Mouse (Mus musculus) adrenal gland, postnatal 25 days (tissue): Measurements from ENCODE around the gene Arhgef15. TPM values are rescaled to one million over a fixed set of nuclear protein-coding genes. Genes with fewer than 3 reads are reported as not detected.

ENCODE experiments used
- DNase-seq: peaks from one replicate; pipeline ENCODE4 v3.0.0; 2021; ENCODE audit warnings: mixed read lengths
- total RNA-seq: library from RNA; stranded (reverse); gene quantifications from 2 replicates; pipeline ENCODE4 v1.2.3, GENCODE M21; 2021

The Arhgef15 gene
- total RNA-seq, 1 experiment from 2014 or later: 23.4 TPM

DNA sequence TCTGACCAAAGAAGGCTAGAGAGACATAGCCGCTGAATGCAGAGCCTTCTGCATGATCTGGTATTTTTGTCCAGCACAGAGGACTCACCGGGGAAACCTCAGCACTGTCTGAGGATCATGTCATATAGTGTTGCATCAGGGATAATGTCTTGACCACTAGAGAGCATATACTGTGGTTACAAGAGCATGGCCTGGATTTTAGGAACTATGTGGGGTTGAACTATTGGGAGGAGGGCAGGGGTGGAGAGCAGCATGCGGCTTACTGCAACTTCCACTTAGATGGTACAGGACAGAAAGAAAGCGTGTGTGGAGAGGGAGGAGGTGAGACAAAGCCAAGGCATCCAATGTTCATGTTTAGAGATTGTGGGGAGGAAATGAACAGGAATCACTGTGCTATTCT is 42.7 kb downstream of the Arhgef15 start:
- DNase-seq: no peak

DNA sequence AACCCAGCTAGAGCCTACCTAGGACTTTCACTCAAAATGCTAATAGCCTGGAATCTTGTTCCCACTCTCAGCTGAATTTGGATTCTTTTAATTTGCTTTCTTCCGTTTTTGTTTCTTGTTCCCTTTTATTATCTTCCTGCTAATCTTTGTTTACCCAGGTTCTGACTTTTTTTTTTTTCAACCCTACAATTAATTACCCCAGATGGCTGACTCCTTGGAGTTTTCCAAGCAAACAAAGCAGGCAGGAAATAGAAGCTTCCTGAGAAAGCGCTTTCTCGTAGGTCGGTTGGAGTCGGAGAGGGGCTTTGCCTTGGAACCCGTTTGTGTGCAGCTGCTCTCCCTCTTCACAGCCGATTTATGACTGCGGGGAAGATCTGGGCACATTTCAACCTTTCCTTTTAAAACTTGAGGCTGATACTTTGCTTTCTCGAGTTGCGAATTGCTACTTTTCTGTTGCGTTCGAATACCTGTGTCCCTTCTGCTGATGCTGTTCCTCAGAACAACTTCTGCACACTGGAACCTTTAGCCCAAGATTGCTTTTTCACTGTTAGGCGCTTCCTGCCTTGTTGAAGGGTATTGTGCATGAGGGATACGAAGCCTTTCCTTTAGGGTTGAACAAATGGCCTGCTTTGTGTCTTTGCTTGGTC is 45.6 kb downstream of the Arhgef15 start:
- no peak for DNase-seq

DNA sequence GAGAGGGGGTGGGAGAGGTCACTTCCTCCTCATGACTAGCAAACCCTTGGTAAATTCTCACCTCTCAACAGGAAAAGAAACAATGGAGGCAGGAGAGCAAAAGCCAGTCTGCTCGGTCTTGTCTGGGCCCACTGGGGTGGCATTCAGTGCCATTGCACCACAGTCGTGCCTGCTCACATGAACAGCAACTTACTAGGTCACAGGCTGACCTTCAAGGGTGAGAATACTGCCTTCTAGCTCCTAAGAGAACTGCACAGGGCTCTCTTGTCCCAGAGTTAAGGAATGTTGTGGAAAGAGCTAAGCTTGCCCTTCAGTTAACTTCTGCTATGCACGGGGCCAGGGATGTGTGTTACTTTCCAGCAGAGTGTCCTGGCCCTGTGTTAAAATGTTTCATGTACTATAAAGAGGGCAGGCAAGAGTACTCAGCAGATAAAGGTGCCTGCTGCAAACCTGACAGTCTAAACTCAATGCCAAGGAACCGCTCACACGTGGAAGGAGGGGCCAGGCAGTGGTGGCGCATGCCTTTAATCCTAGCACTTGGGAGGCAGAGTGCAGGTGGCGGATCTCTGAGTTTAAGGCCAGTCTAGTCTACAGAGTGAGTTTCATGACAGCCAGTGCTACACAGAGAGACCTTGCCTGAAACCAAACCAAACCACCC is 48.3 kb downstream of the Arhgef15 start:
- no peak for DNase-seq

DNA sequence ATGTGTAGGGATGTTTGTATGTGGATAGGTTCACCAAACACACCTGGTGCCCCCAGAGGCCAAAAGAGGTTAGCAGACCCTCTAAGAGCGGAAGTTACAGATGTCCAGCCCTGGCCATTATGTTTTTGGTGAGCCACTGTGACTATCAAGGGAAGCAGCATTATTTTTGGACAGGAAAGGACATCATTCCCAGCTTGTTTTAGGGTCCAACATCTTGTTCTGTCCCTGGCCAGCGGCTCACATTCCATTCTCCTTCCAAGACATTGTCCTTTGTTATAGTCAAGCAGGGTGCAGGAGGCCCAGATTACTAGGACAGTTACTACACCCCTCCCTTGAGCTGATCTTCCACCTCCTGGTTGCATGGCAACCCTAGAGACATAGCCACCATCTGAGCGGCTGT is 50.0 kb downstream of the Arhgef15 start:
- DNase-seq: no peak

DNA sequence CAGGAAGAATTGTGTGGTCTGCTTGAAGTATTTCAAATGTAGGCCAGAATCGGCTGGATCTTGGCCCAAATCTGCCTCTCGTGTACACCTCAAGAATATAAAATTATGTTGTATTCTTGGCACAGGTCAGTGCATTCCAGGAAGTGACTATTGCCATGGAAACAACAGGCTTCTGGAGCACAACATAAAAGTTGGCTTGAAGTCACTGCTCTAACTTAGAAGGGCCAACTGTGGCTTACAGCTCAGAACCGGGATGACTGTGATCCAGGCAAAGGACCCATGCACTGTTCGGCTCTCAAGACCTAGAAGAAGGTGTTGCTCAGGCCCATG is 50.9 kb downstream of the Arhgef15 start:
- no peak for DNase-seq

DNA sequence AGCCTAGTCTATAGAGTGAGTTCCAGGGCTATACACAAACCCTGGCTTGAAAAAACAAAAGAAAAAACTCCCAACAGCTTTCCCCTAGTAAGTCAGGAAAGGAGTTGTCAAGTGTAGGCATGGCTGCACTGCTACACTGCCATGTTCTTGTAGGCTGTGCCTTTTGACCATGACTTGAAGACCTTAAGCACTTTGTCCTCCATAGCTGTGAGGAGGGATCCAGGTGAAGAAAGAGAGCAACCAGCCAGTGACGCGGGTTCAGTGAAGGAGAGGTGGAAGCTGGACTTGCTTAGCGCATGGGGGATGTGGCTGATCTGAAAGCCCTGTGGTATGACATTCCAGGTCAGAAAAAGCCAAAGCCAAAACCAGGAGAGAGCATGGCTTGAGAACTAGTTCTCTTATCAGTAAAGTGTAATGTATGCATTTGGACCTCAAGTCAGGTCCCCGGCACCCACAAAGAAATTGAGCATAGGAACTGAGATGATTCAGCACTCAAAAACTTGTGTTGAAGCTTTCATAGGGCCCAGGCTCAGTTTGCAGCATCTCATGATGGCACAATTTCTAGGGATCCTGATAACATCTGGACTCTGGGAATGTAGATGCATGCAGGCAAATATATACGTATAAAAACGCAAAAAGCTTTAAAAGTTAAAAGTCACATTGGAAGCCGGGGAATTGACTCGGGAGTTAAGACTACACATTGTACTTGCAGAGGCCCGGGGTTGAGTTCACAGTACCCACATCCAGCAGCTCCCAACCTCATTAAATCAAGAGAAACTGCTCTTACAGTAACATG is 51.4 kb downstream of the Arhgef15 start:
- no peak for DNase-seq

DNA sequence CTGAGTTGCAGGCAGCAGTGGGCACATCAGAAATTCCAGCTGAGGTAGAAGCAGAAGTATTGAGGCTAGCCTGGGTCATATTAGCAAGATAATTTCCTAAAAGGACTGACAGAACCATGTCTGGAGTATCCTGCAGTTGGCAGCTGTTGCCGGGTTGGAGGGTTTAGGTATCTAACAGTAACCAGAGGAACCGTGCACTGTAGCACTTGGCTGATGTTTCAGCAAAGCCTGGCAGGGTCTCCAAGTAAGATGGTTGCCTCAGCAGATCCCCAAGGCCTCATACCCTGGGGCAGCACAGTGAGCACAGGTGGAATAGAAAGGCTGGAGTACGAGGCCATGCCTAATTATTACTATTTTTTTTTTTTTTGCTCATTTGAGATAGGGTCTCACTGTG is 52.1 kb downstream of the Arhgef15 start:
- DNase-seq: no peak

DNA sequence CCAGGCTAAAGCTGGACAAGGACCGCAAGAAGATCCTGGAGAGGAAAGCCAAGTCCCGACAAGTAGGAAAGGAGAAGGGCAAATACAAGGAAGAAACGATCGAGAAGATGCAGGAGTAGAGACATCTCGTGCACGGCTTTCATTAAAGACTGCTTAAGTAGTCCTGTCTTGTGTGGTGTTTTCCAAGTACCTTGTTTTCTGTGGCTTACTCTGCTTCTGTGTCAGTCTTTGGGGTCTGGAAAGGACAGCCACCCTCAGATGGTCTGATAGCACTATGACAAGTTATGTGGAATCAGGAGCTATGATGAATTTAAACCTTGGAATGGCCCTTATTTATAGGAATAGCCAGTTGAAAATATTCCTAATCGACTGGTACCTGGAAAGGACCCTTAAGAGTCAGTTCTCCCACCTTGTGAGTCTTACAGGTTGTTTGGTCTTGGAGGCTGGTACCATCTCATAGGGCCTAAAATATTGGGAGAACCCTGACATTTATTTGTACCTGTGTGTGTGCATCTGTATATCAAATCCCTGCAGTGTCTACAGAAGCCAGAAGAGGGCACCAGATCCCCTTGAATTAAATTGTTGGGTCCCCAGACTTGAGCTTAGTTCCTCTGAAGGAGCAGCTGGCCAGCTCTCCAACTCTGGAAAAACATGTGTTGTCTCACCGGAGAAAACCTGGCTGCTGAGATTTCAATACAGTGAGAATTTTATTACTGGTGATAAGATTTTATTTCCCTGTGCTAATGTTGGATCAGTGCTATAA is 52.7 kb downstream of the Arhgef15 start:
- DNase-seq: peak; percentile 58

DNA sequence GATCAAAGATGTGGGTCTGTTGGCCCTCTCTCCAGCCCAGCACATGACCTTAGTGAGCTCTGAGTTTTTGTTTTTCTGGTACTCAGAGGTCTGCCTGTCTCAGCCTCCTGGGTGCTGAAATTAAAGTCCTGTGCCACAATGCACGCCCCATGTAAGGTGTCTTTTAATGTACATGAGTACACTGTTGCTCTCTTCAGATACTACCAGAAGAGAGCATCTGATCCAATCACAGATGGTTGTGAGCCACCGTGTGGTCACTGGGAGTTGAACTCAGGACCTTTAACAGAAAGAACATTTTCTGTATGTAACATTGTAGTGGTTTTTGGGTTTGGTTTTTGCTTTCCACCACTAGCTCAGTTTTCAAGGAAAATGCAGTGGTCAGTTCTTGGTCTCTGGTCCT is 53.5 kb downstream of the Arhgef15 start:
- DNase-seq: no peak

DNA sequence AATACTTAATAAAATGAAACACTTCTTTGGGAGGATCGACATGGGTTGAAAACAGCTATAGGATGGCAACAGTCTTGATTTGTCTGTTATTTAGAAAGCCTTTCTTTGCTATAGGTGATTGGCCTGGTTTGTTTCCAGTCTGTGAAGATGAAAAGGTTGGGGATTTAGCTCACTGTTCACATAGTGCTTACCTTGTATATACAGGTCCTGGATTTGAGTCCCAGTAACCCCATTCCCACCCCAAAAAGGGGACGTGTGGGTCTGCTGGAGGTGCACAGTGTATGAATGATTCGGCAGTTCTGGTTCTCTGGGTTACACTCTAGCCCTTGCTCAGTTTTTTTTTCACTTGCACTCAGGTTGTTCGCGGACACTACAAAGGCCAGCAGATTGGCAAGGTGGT is 54.5 kb downstream of the Arhgef15 start:
- no peak for DNase-seq

DNA sequence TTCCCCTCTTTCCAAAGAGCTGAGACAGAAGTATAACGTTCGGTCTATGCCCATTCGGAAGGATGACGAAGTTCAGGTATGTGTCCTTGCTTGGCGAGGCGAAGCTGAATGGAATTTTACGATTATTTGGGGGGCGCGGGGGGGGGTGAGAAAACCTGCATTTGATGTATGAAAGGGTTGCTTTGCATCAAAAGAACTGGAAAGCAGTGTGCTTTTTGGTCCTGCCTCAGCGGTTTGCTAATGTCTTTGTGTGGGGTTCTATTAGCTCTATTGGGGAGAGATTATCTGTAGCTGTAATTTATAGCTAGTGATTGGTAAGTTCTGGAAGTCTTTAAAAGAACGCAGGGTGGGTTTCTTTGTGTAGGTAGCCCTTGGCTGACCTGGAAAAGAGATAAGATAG is 54.9 kb downstream of the Arhgef15 start:
- DNase-seq: no peak

DNA sequence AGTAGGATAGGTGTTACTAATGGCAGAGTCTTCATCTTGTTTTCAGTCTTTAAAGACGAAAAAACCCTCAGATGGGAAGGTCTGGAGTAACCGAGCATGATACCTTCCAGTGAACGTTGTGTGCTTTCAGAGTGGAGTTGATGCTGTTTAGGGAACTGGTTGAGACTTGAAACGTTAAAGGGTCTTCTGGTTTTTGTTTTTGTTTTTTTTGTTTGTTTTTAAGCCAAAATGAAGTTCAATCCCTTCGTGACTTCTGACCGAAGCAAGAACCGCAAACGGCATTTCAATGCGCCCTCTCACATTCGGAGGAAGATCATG is 55.3 kb downstream of the Arhgef15 start:
- no peak for DNase-seq

DNA sequence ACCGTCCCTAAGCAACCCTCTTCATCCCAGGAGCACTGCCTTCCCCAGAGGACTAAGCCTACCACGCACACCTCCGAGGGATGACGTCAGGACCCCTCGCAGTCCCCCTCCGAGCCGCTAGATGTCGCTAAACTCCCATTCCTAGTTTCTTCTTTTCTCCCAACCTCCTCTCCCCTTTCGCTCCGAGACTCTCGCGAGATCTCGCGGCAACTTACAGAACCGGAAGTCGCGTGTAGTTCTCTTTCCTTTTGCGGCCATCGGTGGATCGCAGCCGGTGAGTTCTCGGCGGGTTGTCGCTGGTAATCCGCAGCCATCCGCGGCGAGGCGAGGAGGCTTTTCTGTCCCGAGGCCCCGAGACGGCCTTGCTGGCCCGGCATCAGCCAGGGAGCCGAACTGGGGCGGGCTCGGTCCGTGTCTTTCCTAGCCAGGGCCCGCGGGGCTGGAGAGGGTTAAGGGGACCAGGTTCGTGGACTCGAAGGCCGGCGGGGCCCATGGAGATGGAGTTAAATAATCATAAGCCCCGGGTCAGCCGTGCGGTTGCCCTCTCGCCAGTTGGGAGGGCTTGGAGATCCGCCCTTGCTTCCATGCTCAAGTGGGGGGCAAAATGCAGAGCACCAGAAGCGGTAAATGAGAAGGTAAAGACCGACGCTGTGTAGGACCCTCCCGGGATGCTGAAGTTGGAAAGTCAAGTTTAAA is 55.8 kb downstream of the Arhgef15 start, which contains the start of gene Rpl26:
Gene Rpl26 (plus strand): TSS at position 233 of the 696 bp plus-strand sequence.
- peak; percentile 97 for DNase-seq

DNA sequence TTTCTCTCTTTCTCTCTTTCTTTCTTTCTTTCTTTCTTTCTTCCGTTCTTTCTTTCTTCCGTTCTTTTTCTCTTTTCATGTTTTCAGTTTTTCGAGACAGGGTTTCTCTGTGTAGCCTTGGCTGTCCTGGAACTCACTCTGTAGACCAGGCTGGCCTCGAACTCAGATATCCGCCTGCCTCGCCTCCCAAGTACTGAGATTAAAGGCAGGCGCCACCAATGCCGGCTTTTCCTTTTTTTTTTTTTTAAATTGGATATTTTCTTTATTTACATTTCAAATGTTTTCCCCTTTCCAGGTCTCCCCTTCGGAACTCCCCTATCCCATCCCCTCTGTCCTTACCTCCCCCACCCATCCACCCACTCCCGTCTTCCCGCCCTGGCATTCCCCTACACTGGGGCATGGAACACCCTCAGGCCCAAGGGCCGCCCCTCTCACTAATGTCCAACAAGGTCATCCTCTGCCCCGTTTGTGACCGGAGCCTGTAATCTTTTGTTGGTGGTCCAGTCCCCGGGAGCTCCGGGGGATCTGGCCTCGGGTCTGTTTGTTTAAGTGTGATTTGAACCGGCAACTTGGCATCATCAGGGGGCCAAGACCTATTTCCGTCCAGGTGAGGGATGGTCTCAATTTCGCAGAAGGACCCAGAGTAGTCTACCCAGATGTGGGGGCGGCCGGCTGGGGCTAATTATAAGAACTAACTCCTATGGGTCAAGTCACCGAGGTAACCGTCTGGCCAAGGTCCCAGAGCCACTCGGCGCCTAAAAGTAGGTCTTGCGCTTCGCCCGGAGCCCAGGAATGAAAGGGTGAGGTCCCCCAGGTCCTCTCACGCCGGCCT is 56.5 kb downstream of the Arhgef15 start:
- no peak for DNase-seq

DNA sequence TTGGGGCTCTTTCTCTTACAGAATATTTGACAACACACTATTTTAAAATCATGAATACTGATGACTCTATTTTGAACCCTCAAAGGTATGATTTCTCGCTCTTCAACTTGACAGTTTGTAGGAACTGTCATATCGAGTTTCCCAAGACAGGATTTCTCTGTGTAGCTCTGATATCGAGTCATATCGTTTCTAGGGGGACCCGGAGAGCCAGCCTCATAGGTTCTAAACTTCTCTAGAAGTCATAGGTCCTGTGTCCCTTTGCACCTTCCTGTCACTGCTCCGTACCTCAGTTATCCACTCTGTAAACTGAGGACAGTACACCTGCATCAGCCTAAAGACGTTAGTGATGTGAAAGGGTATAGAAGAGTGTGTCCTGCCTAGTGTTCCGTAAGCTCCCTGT is 57.5 kb downstream of the Arhgef15 start:
- no peak for DNase-seq

DNA sequence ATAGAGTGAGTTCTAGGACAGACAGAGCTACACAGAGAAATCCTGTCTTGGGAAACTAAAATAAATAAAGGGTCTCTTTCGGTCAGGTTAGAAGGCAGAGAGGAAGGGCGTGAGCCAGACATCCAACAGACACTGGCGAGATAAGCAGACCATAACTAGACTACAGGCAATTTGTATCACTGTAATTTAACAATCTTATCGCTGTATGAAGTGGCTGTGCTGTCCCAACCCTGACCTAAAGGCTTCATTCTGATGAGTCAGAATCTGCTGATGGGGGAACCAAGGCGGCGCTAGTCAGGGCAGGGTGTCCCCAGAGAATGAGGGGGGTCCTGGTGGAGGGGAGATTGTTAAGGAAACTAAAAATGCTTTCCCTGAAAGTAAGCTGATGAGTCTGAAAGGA is 58.5 kb downstream of the Arhgef15 start:
- no peak for DNase-seq

DNA sequence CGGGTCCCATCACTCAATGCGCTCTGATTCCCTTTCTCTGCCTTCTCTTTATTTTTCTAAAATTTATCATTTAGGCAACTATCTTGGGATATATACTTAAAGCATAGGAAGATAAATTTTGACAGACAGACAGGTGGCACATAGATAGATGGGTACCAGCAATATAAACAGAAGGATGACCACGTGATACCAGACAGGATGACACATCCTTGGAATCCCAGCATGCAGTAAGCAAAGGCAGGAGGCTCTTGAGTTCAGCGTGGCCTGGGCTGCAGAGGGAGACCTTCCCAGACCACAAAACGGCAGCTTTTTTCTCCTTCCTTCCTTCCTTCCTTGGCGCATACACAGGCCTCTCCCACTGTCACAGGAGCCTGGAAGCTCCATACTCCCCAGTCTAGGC is 59.4 kb downstream of the Arhgef15 start:
- DNase-seq: no peak

DNA sequence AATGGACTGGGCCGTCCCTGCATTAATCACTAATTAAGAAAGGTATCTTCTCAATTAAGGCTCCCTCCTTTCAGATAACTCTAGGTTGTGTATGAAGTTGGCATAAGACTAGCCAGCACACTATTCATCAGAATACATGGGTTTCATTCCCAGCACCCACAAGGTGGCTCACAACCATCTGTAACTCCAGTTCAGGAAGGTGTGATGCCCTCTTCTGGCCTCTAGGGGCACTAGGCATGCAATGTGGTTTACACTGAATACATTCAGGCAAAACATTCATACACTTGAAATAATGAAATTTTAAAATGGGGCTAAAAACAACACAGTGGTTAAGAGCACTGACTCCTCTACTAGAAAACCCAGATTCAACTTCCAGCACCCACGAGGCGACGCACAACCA is 60.2 kb downstream of the Arhgef15 start:
- no peak for DNase-seq

DNA sequence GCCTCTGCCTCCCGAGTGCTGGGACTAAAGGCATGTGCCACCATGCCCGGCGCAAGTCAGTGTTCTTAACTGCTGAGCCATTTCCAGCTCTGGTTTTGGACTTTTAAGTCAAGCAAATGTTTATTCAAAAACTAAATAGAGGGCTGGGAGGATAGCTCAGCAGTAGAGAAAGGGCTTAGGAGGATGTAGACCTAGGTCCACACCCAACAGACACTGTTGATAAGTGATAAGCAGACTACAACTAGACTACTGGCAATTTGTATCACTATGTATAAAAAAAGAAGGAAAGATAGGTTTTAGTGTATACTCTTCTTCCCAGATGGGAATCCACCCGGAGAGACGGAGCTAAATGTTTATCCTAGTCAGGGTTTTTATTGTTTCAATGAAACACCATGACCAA is 61.0 kb downstream of the Arhgef15 start:
- no peak for DNase-seq

DNA sequence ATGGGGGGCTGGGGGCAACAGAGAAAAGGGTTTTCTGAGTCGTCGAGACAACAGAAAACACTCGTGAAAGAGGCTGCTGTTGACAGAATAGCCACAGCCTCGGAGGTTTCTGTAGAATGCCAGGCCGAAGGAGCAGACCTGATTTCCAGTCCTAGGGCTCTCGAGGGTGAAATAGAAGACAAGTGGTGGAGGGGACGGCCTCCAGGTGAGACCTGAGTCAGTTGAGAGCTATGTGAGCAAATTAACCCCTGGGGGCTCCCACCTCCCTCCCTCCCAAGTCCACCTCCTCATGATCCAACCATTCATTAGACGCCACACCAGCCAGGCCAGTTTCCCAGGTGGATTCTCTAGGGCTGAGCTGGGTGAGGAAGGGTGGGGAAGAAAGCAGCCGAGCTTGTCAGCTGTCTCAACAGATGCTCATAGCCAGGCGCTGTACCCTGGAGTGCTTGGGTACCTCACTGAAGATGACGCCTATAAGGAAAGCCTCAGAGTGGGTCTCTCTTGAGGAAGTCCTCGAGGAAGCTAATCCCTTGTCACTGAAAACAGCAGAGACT is 63.3 kb downstream of the Arhgef15 start:
- no peak for DNase-seq
